Mouse (Mus musculus) ES-E14 (cell line): ENCODE measurements around the gene Ube2d1. TPM values are rescaled to one million over a fixed set of nuclear protein-coding genes. Genes with fewer than 3 reads are reported as not detected.
A peak's percentile ranks its signal among the peaks of the same experiment; 100 is the strongest.

Experiments used
- DNase-seq: peaks from one replicate; pipeline ENCODE4 v3.0.0-alpha.2; 2013; ENCODE audit warnings: low read depth, low spot score
- H3K27ac ChIP-seq: 2 replicates; pipeline ENCODE4 v1.5.1; 2012; ENCODE audit warnings: low read depth, mild to moderate bottlenecking, low read length, moderate library complexity, mixed read lengths; ENCODE audit not compliant: poor library complexity, insufficient read depth, severe bottlenecking
- H3K36me3 ChIP-seq: 2 replicates; pipeline ENCODE4 v1.6.1; 2012; ENCODE audit warnings: mild to moderate bottlenecking, low read length, moderate library complexity, mixed read lengths; ENCODE audit not compliant: control insufficient read depth, poor library complexity, insufficient read depth, severe bottlenecking
- H3K4me1 ChIP-seq, 2 experiments: fragments of 150-350 bp in 1 of 2; sonication (generic) in 1 of 2; 2 replicates each; pipeline ENCODE4 v1.6.1; 2012; ENCODE audit warnings: low read length in 2 of 2, mild to moderate bottlenecking in 1 of 2, mixed read lengths in 1 of 2; ENCODE audit not compliant: control insufficient read depth in 2 of 2, insufficient read depth in 2 of 2, poor library complexity in 1 of 2
- H3K4me3 ChIP-seq, 2 experiments: fragments of 150-350 bp in 1 of 2; sonication (generic) in 1 of 2; 2 replicates each; pipeline ENCODE4 v1.5.1; 2012; ENCODE audit warnings: low read length in 2 of 2, low read depth in 1 of 2, mild to moderate bottlenecking in 1 of 2, mixed read lengths in 1 of 2; ENCODE audit not compliant: insufficient read depth in 1 of 2, poor library complexity in 1 of 2, severe bottlenecking in 1 of 2
- H3K9ac ChIP-seq: 2 replicates; pipeline ENCODE4 v1.6.1; 2012; ENCODE audit warnings: low read depth, mild to moderate bottlenecking, low read length, mixed read lengths; ENCODE audit not compliant: poor library complexity, insufficient read depth, severe bottlenecking
- H3K9me3 ChIP-seq: fragments of 150-350 bp; sonication (generic); 2 replicates; pipeline ENCODE4 v1.6.1; 2012; ENCODE audit warnings: low read depth, mild to moderate bottlenecking, low read length; ENCODE audit not compliant: control insufficient read depth, insufficient read depth
- CHD2 ChIP-seq: IDR thresholded peaks from 2 replicates; pipeline ENCODE4 v1.6.1; 2014; ENCODE audit warnings: mild to moderate bottlenecking, low read depth, low read length, inconsistent platforms
- HCFC1 ChIP-seq: IDR thresholded peaks from 2 replicates; pipeline ENCODE4 v1.6.1; 2012; ENCODE audit warnings: low read length, inconsistent platforms, borderline replicate concordance; ENCODE audit not compliant: insufficient read depth
- MAFK ChIP-seq: IDR thresholded peaks from 2 replicates; pipeline ENCODE4 v1.6.1; 2014; ENCODE audit warnings: mild to moderate bottlenecking, low read depth, low read length, inconsistent platforms; ENCODE audit not compliant: insufficient read depth
- ZC3H11A ChIP-seq: IDR thresholded peaks from 2 replicates; pipeline ENCODE4 v1.6.1; 2012; ENCODE audit warnings: low read depth, mild to moderate bottlenecking, inconsistent platforms, low read length, borderline replicate concordance
- ZNF384 ChIP-seq: IDR thresholded peaks from 2 replicates; pipeline ENCODE4 v1.6.1; 2012; ENCODE audit warnings: low read depth, low read length, inconsistent platforms
- in situ Hi-C, 2 experiments: fragments of 600-800 bp; cut with MboI; formaldehyde crosslinking; loops; one replicate each; pipeline ENCODE4 v1.15.1; 2025; ENCODE audit warnings: low sequenced_read_pairs in 2 of 2, inconsistent platforms in 1 of 2; ENCODE audit not compliant: unreplicated experiment in 2 of 2
- total RNA-seq: library from RNA; depleted of rRNA; stranded (reverse); fragments of 300-350 nt; gene quantifications from 2 replicates; pipeline ENCODE4 v1.2.3, GENCODE M21; 2012

Ube2d1 gene
- total RNA-seq, 1 experiment = 8.3 TPM

DNA sequence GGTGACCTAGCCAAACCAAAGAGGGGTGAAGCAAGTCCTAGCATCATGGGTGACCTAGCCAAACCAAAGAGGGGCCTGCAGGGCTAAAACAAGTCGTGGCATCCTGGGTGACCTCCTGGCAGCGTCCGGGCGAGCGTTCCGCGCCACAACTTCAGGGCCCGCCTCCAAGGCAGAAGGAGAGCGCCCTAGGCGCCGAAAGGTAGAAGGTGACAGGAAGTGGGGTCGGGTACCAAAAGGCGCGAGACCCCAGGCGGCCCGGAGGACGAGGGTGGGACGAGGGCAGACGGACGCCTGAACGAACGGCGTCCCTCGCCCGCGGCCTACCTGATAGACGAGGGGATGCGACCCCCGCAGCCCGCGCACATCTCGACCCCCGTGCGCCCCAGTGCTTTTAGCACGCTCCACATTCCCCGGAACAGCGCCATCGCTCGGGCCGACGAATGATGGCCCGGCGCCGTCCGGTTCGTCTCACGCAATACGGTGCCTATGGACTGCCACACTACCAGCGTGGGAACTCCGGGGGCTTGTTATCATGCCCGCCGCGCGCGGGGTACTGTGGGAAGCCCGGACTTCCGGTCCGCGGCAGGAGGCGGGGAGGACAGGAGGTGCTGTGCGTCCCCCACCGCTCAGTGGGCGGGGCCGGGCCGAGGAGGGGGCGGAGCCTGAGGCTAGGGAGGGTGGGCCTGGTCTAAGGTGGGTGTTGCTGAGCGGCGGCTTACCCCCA lies 47.4 kb downstream of the Ube2d1 start:
- H3K9ac ChIP-seq = peak overlapping the region; percentile 94
- H3K36me3 ChIP-seq = peaks cover 16% of the 10 kb centered on the region
- DNase-seq = peak; percentile 94
- H3K9me3 ChIP-seq = no peaks in the 10 kb centered on the region
- TF ChIP-seq HCFC1 (peak; percentile 42), ZNF384 (no peak), ZC3H11A (0 out of 2 replicates have a peak, but pooled peaks have one; percentile 13), MAFK (no peak), CHD2 (peak; percentile 69)
- H3K27ac ChIP-seq = peak overlapping the region; percentile 71
- in situ Hi-C loops = no loop called here
- H3K4me1 ChIP-seq = peaks cover 0 to 6% of the 10 kb centered on the region in 2 experiments; a peak in 1 of 4 replicates
- peak overlapping the region; percentile 86 to 98 for H3K4me3 ChIP-seq

- no peak for TF ChIP-seq ZC3H11A
- no peak for TF ChIP-seq ZNF384
- TF ChIP-seq CHD2 = no peak
- TF ChIP-seq HCFC1 = no peak
- TF ChIP-seq MAFK = no peak
- no peak for DNase-seq
- Histone ChIP-seq H3K4me3 (no peak overlapping the region), H3K9ac (no peak overlapping the region), H3K27ac (no peak overlapping the region), H3K9me3 (no peaks in the 10 kb centered on the region), H3K4me1 (peaks cover 0 to 5% of the 10 kb centered on the region in 2 experiments; a peak in 1 of 4 replicates), H3K36me3 (peaks cover 29% of the 10 kb centered on the region)
- in situ Hi-C loops = no loop called here
Measured at GRCm38 (mm10) chr10:71234071-71234470, 51.0 kb downstream of the Ube2d1 start.

GRCm38 (mm10) chr10:71225894-71226293 lies 59.2 kb downstream of the Ube2d1 start:
- in situ Hi-C loops = no loop called here
- H3K36me3 ChIP-seq = peaks cover 25% of the 10 kb centered on the region
- TF ChIP-seq CHD2 (no peak), ZC3H11A (no peak), ZNF384 (no peak), HCFC1 (no peak), MAFK (no peak)
- H3K9ac ChIP-seq = no peak overlapping the region
- peak; percentile 62 for DNase-seq
- no peak overlapping the region for H3K4me3 ChIP-seq
- no peaks in the 10 kb centered on the region for H3K9me3 ChIP-seq
- no peaks in the 10 kb centered on the region for H3K4me1 ChIP-seq
- no peak overlapping the region for H3K27ac ChIP-seq

DNA sequence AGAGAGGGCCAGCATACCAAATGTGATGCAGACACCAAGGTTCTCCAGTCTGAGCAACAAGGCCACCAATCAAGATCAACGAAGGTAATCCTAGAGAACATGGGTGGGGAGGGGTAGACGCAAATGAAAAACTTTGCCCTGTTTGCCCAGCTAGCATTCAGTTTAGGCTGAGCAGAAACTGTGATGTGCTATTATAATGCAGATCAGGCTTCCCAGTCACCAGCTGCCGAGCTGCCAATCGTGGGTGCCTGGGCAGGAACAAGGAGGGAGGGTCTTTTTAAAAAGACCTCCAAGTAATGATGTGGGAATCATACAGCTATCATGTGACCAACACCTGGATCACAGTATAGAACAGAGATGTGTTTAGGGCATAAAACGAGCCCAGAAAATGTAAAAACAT lies 62.0 kb downstream of the Ube2d1 start:
- TF ChIP-seq CHD2 (no peak), ZNF384 (no peak), MAFK (no peak), ZC3H11A (no peak), HCFC1 (no peak)
- H3K36me3 ChIP-seq = peaks cover 8% of the 10 kb centered on the region
- peaks cover 0 to under 1% of the 10 kb centered on the region in 2 experiments; a peak in 1 of 4 replicates for H3K4me1 ChIP-seq
- in situ Hi-C loops = no loop called here
- DNase-seq = no peak
- H3K9ac ChIP-seq = no peak overlapping the region
- no peaks in the 10 kb centered on the region for H3K9me3 ChIP-seq
- H3K27ac ChIP-seq = no peak overlapping the region
- no peak overlapping the region for H3K4me3 ChIP-seq
